Mouse (Mus musculus): ENCODE results near the gene Tmem184a.

Gene Tmem184a

DNA sequence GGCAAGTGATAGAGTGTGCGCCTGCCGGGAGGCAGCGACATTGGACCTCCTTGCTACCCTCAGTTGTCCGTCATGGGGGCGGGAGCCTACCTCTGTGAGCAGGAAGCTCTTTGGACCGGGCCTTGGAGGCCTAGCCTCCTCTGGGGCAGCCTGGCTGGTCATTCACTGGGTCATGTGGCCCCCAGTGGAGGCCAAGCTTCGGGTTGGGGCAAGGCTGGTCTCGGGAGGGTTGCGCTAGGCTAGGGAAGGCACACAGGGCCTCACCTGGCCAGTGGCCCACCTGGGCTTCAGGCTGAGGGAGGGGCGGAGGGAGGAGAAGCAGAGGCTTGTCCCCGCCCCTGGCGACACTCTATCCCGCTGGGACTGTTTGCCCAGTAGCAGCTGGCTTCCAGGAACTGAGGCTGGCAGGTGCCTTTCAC is 5.7 kb downstream of the Tmem184a start:
- no peak for DNase-seq (ENCODE audit: low read depth in 2 of 2, low spot score in 2 of 2)

DNA sequence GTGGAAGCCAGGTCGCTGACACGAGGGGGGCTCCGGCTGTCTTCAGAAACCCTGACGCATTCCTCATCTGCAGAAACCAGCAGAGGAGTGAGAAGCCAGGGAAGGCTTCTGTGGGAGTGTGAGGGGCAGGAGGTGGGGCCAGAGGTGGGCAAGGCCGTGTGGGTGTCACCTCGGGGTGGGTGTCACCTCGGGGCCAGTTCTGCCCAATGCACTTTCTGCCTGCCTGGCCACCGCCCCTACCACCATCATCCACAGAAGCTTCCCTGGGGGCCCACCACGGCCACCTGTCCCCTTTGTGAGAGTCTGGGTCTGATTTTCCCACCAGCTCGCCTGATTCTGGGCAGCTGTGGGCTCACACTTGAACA is 6.6 kb downstream of the Tmem184a start:
- DNase-seq (ENCODE audit: low read depth in 2 of 2, low spot score in 2 of 2) = no peak

DNA sequence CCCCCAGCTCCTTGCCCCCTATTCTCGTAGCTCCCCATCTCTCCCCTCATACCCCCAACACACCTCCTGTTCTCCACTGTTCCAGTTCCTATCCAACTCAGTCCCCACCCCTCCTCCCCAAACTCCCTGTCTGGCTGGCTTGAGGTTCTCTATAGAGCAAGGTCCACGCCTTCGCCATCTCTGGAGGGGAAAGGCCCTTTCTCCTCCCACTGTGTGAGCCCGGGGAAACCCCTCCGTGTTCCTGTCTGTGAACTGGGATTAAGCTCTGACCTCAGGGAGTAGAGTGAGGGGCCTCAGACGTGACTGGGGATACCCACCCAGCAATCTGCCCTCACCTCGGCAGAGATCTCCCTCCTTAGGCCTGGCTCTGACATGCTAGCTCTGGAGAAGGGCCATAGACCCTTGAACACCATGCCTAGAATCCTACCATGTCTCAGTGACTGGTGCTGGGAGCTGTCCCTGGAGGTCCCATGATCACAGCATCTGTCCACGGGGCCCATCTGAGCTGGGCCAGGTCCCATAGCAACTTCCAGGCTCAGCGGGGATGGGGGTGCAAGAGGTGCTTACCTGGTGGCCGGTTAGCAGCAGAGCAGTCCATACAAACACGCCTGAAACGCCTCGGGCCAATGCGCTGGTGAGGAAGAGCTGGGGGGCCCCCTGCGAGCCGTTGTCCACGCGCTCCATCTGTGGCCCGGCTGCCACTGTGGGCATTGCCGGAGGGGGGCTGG is 7.2 kb downstream of the Tmem184a start:
- no peak for DNase-seq (ENCODE audit: low read depth in 2 of 2, low spot score in 2 of 2)

DNA sequence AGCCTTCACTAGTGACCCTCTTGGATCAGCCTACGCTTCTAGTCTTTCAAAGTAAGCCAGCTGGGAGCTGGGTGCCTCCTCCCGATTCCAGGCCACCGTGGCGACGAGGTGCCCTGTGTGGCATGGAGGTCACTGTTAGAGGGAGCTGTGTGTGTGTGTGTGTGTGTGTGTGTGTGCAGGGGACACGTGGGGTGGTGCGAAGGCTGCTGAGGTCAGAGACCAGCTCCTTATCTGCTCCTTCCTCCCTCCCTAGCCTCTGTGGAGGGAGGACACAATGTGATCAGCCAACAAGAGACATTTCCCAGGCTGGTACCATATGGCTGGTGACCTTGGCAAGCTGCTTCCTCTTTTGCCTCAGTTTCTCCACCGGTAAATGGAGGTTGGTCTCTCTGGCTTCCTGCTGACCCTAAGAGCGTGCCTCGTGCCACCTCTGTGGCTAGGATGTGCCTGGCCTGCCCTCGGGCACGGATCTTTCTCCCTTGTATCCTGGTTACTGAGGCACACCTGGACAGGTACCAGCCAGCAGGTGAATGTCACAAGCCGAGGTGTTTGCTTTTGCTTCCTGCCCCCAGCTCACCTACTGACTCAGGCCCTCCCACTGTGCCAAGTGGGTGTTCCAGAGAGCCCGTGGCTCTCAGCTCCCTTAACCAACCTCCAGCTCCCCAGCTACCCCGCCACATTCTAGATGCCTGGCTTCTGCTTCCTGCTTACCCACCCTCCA is 7.9 kb downstream of the Tmem184a start:
- DNase-seq (ENCODE audit: low read depth in 2 of 2, low spot score in 2 of 2) = no peak

DNA sequence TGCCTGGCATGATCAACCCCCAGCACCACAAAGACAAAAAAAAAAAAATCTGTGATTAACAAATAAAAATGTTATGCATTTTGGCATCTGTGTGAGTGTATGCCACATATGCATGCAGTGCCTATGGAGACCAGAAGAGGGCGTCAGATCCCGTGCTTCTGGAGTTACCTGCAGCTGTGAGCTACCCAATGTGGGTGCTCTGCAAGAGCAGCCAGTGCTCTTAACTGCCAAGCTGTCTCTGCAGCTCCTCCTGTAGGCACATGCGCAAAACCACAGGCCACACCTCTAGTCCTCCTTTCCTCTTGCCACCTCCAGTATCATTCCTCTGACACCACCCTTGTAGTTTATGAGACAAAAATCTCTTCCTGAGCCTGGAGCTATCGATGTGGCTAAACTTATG is 10.3 kb downstream of the Tmem184a start:
- no peak for DNase-seq (ENCODE audit: low read depth in 2 of 2, low spot score in 2 of 2)

DNA sequence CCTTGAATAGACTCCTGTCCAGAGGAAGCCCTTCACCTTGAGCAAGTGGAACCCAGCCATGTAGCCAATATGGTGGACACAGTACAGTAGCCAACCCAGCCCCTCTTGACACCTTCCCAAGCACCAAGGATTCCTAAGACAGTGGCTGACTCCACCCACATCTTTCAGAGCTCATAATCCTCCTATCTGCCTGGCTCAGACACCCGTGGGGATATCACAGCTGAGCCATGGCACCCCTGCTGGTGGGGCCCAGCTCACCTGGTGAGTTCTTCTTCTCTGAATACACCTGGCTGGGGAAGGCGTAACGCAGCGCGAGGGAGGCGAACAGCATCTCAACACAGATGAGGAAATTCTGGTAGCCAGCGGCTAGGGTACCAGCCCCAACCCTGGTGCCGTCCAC is 13.8 kb downstream of the Tmem184a start:
- DNase-seq (ENCODE audit: low read depth in 2 of 2, low spot score in 2 of 2) = no peak

DNA sequence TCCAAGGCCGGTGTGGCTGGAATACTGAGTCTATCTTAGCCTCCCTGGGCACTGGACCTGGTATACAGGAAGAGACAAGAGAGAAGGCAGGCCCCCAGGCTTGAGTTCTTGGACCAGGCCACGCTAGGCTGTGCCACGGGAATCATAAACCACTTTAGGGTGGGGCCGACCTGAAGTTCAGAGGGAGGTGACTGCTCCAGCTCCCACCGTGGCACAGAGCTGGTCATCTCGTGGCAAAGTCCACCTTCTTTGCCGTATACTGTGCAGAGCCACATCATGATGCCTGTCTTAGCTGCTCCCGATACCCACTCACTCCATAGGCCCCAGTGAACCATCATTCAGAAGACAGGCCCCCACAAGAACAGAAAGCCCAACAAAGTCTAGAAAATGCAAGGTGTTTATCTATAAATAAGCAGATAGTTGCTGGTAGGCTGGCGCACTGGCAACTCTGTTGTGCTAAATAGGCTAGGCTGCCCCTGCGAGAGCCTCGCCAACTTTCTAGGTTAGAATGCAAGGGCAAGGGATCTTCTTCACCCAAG is 15.1 kb downstream of the Tmem184a start:
- DNase-seq (ENCODE audit: low read depth in 2 of 2, low spot score in 2 of 2) = no peak

DNA sequence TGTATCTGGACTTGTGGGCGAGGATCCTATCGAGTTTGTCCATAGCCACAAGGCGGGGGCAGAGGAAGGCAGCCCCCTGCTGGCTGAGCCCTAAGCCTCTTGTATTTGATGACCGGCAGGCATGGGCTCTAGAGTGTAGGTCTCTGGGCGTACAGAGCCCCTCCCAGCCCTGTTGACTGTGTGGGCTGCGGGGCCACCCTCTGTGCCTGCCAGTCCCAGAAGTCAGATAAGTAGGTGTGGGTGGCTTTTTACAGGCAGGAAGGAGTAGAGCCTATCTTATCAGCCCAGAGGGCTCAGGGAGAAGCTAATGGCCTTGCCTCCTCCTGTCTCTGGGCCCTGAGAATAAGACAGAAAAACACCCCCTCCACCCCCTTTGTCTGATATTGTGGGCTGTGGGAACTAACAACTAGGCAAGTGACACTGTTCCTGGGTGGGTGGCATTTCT is 15.6 kb downstream of the Tmem184a start:
- DNase-seq (ENCODE audit: low read depth in 2 of 2, low spot score in 2 of 2) = no peak

DNA sequence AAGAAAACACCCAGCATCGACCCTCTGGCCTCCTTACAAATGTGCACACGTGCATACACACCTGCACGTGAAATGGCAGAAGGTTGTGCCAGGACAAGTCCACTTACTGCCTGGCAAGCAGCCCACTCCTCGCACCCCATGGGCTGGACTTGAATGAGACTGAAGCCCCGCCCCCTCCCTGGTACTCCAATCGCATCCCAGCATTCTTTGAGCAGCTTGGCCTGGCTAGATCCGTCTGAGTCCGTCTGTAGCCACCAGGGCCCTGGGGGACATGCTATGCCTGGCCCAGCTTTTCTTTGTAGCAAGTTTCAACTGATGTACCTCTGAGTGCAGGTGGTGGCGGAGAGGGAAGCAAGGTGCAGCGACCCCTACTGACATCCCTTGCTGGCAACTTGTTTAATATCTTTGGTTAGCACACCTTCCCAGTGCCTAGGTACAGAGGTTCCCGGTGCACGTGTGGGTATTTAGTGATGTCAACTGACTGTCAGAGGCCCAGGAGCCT is 16.1 kb downstream of the Tmem184a start:
- DNase-seq (ENCODE audit: low read depth in 2 of 2, low spot score in 2 of 2) = peak in 1 of 2 experiments; percentile 27

DNA sequence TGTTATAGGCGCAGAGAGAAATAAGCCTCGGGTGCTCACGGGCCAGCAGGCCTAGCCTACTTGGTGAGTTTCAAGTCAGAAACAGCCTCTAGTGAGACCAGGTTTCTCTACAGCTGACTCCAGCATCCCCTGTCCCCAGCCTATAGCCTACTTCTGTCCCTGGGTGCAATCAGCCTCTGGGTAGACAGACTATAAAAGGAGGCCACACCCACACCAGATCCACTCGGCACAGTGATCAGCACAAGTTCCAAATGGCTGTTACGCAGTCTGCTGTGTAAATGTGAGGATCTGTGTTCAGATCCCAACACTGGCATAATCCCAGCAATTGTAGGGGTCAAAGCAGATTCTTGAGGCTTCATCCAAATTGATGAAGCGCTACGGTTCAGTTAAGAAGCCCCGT is 16.6 kb downstream of the Tmem184a start:
- DNase-seq (ENCODE audit: low read depth in 2 of 2, low spot score in 2 of 2) = no peak

DNA sequence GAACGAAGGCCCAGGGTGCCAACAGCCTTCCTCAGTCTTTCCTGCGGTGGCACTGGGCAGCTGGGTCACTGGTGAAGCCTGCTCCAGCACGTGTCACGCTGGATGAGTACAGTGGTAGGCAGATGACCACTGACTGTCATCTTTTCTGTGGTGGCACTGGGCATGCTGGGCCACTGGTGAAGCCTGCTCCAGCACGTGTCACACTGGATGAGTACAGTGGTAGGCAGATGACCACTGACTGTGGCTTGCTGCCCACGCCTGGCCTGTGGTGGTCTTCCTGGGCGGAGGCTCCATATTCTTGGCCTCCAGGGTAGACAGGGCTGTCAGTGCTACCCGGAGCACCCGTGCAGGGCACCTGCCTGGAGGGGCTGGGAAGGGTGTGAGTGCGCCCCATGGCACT is 17.8 kb downstream of the Tmem184a start:
- DNase-seq (ENCODE audit: low read depth in 2 of 2, low spot score in 2 of 2) = no peak

DNA sequence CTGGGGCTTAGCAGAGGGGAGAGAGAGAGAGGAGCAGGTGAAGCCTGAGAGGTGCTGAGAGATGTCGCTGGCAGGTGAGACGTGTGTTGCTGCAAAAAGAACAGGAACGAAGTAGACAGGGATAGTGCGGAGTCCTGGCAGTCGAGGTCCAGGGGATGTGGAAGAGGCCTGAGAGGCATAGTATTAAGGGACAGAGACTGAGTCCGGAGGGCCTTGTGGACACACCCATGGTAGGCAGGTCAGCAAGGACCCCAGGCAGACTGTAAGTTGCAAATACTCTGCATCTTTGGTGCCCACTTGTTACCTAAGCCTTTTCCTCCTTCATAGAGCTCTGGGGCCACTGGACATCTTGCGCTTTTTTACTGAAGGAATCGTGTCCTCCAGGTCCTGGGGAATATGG is 18.5 kb downstream of the Tmem184a start:
- DNase-seq (ENCODE audit: low read depth in 2 of 2, low spot score in 2 of 2) = no peak

DNA sequence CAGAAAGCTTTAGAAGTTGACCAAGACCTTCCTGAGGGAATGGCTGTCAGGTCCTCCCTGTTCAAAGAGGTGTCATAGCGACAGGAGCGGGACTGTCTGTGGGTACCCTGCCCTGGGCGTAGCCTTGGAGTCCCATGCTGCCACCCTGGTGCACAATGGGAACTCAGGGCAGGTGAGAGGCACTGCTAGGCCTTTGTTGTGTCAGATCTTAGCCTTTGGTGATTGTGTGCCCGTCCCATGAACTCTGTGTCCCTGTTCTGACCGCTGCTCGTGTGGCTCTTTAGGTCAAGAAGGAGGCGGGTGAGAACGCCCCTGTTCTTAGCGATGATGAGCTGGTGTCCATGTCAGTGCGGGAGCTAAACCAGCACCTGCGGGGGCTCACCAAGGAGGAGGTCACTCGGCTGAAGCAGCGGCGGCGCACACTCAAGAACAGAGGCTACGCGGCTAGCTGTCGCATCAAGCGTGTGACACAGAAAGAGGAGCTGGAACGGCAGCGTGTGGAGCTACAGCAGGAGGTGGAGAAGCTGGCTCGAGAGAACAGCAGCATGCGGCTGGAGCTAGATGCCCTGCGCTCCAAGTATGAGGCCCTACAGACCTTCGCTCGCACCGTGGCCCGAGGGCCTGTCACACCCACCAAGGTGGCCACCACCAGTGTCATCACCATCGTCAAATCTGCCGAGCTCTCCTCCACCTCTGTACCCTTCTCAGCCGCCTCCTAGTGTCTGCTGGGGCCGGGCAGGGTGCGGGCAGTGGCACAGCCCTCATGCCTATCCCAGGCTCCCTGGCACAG is 19.7 kb downstream of the Tmem184a start:
- DNase-seq (ENCODE audit: low read depth in 2 of 2, low spot score in 2 of 2) = no peak

DNA sequence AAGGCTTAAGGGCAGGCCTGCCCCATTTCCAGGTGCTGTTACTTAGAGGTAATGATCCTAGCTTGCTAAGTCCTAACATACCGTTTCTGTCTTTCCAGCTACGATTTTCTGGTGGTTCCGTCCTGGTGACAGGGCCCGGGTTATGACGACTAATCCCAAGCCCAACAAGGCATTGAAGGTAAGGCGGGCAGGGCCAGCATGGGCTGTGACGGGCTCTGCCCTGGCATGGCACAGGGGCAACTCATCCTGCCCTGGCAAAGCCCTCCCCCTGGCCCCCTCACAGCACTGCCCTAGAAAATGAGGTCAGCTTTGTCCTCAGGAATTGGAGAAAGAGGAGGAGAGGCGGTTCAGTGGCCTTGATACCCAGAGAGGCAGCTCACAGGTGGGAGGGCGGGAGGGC is 20.7 kb downstream of the Tmem184a start:
- DNase-seq (ENCODE audit: low read depth in 2 of 2, low spot score in 2 of 2) = no peak

DNA sequence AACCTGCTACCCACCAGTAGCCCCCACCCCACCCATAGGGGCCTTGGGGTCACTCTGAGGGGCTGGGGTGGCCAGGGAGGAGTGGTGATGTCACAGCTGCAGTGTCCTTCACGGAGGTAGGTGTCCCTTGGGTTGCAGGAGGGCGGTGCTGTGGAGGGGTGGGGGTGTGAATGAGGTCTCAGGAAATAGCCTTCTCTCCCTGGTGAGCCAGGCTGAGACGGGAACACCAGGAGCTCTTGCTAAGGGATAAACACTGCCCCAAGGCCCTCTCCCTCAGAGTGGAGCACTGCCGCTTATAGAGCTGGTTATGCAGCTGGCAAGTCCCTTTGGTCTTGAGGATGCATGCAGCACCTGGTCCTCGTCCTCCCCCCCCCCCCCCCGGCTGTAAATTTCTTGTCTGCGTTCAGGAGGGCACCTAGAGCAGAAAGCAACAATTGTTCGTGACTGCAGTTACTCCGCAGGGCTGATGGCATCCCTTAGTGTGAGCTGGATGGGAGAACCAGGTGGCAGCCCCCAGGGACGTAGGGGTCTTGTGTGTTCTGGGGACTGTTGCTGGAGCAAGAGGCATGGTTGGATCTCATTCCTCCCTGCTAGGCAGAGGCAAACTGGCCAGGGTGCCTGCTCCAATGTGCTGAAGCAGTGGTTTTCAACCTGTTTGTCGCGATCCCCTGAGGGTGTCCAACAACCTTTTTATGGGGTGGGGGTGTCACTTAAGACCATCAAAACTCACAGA is 21.4 kb downstream of the Tmem184a start:
- DNase-seq (ENCODE audit: low read depth in 2 of 2, low spot score in 2 of 2) = no peak

DNA sequence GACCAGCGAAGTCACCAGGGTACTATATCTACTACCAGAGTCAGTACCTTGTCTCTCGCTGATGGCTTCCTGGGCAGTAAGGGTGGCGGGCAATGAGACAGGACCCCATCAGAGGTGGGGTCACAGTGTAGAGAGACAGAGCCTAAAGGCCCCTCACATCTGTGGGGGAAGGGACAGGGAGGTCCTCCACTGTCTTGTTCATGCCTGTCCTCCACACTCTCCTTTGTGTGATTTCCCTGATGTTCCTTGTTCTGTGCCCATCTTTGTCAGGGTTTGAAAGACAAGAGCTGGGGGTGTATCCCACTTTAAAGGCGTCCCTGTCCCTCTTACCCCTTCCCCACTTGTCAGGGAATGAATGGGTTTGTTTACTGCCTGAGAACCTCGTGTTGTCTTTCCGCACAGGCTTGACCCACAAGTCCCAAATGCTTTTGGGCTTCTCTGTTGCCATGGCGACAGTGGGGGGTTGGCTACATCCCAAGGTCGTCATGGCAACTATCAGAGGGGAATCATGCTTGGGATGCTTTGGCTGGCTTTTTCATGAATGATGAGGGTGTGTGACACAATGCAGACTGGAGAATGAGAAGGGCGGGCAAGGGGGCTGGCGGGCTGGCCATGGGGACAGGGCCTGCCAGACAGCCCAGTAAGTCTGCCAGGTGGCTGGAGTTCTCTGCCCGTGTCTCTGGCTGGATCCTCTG is 22.1 kb downstream of the Tmem184a start:
- no peak for DNase-seq (ENCODE audit: low read depth in 2 of 2, low spot score in 2 of 2)

DNA sequence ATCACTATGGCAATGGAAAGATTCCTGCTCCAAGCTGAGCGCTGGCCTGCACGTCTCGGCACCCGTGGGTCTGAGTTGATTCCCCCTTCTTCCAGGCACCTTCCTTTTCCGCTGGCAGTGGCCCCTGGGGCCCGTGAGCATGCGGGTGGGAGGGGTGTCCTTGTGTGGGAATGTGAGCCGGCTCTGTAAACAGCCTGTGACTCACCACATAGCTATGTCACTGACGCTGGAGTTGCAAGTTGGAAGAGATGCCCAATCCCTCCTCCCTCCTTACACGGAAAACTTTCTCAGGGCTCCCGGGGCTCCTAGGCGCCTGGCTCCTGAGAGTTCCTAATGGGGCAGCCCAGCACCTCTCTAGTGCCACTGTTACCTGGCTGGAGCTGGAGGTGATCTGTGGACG is 22.8 kb downstream of the Tmem184a start:
- DNase-seq (ENCODE audit: low read depth in 2 of 2, low spot score in 2 of 2) = no peak

DNA sequence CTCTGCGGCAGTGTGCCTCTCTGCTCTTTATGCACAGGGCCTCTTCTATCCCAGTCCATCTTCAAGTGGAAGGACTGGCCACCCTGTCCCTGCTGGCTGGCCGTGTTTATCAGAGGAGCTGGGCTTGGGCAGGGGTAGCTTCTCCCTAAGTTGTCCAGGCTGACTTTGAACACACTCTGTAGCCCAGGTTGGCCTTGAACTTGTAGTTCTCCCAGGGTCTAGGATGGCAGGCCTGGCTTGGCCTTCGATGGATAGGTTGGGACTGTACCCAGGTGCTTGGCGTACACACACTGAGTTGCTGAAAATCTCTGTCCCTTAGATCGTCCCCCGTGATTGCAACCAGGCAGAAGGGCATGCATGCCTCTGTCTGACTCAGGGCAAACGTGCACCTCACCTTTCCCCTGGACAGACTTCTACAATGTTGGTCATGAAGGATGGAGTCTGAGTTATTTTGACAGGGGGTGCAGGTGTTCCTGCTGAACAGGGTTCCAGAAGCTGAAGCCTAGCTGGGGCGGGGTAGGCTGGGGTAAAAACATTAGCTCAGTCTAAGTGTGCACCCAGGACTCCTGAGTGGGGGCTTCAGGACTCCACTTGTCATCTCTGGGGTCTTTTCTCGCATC is 23.6 kb downstream of the Tmem184a start:
- no peak for DNase-seq (ENCODE audit: low read depth in 2 of 2, low spot score in 2 of 2)

DNA sequence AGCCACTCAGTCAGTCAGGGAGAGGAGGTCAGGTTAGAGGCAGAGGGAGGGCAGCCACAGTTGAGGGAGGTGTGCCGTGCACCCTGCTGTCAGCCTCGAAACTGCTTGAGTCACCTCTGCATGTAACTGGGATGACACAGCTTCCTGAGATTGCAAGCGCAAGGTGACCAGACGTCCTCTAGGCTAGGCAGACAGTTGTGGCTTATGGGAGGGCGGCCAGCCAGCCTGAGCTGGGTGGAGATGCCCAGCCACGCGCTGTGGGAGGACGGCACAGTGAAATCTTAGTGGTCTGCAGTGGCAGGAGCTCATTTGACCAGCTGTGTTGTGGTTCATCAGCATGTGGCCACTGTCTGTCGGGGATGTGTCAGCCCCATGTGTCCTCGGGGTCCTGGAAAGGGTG is 24.8 kb downstream of the Tmem184a start:
- DNase-seq (ENCODE audit: low read depth in 2 of 2, low spot score in 2 of 2) = no peak

DNA sequence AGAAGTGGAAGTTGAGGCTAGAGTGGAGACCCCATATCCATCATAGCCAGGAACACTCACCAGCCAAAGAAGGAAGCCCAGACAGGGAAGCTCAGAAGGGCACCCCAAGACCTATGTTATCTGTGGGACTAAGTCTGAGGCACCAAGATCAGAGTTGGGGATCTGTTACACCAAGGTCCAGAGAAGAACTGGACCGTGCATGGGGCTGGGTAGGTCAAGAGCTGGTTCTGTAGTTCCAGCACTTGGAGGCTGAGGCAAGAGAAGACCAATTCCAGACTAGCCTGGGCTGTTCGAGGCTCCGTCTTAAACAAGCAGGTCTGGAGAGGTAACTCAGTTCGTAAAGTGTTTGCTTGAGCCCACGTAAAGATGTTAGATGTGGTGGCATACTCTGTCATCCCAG is 25.6 kb downstream of the Tmem184a start:
- no peak for DNase-seq (ENCODE audit: low read depth in 2 of 2, low spot score in 2 of 2)
